Comparison of ENCODE assay signal across 19 mouse cellular contexts in genomic region chr16:90231302-90231701, GRCm38 (mm10). TPM values are rescaled to one million over a fixed set of nuclear protein-coding genes. Genes with fewer than 3 reads are reported as not detected.
DNase-seq lines count a peak whose midpoint lies in the region; TF ChIP-seq lines count a peak whose summit lies in the region.
"Had no signal": no experiment of that assay in that cellular context is flagged by ENCODE, and none has a peak within 500 bp of the region (broad histone marks: within the 10 kb centered on the region; RNA-seq: fewer than 3 reads in every experiment).

No protein-coding gene starts in this region.

- no peak for TF ChIP-seq POLR2A in lung, adult 2 months (IDR thresholded peaks at IDR 0.05; ENCODE audit: borderline replicate concordance, extremely low read depth, low read depth, low read length)

- WGBS in lung, adult 2 months: 81% methylated on average over 7 of the region's 7 CpGs

- DNase-seq in lung, adult 18-20 months: peak; percentile 54 to 74
- DNase-seq in lung, postnatal 4 days: no peak
- DNase-seq in lung, postnatal 10 days: peak; percentile 18
- no peak for DNase-seq in lung, adult 2 months
- peak; percentile 64 for DNase-seq in lung, postnatal 25 days (ENCODE audit: low spot score)
- DNase-seq in lung, postnatal 36 days: peak; percentile 73
- DNase-seq in thymus, postnatal 4 days: no peak
- DNase-seq: adrenal gland, adult 2 months; adrenal gland, postnatal 10 days; adrenal gland, postnatal 25 days; cerebellum, adult 11 months; cerebellum, adult 18-20 months; cerebellum, adult 8-10 months; cerebellum, adult 9-11 months; cerebellum, postnatal 14 days had no signal

- no peak overlapping the region for H3K4me3 ChIP-seq in lung, adult 2 months (replicated peaks; ENCODE audit: extremely low read depth, low read depth, low read length)
- H3K4me3 ChIP-seq: embryonic facial prominence, embryonic 10.5 days; embryonic facial prominence, embryonic 12.5 days; forebrain, embryonic 13.5 days; forebrain, embryonic 15.5 days had no signal

- peaks cover 6% of the 10 kb centered on the region for H3K4me1 ChIP-seq in lung, adult 2 months (ENCODE audit: control insufficient read depth, insufficient read depth, low read length)
- H3K4me1 ChIP-seq: embryonic facial prominence, embryonic 10.5 days; embryonic facial prominence, embryonic 12.5 days; forebrain, embryonic 15.5 days had no signal

- no peak for TF ChIP-seq CTCF in lung, adult 2 months (IDR thresholded peaks at IDR 0.05; ENCODE audit: insufficient read depth, low read length)

RNA-seq across cellular contexts. Expression of gene Sod1, which starts 10.7 kb away (rescaled TPM):
- 547 and 549 TPM in 2 replicates for polyA plus RNA-seq in lung, adult 2 months (2012; rRNA removed)

RNA-seq across cellular contexts. Expression of gene Scaf4, which starts 53.0 kb away (rescaled TPM):
- 51.8 and 51.9 TPM in 2 replicates for polyA plus RNA-seq in lung, adult 2 months (2012; rRNA removed)

Comparison
In these comparisons a context has a peak if more than half of its experiments do, and no peak if none do; other contexts are left out.
1. DNase-seq: peak in lung, adult 18-20 months (2 of 2), lung, postnatal 10 days (single experiment), lung, postnatal 25 days (single experiment) and lung, postnatal 36 days (single experiment); none in lung, postnatal 4 days (0 of 2), lung, adult 2 months (single experiment) and thymus, postnatal 4 days (single experiment).